Mouse (Mus musculus): ENCODE measurements around the gene Slc4a3. TPM values are rescaled to one million over a fixed set of nuclear protein-coding genes. Genes with fewer than 3 reads are reported as not detected.
A peak's percentile ranks its signal among the peaks of the same experiment; 100 is the strongest.

The Slc4a3 gene
- polyA plus RNA-seq, 1 experiment from 2014 or later = 0.60 TPM

DNA sequence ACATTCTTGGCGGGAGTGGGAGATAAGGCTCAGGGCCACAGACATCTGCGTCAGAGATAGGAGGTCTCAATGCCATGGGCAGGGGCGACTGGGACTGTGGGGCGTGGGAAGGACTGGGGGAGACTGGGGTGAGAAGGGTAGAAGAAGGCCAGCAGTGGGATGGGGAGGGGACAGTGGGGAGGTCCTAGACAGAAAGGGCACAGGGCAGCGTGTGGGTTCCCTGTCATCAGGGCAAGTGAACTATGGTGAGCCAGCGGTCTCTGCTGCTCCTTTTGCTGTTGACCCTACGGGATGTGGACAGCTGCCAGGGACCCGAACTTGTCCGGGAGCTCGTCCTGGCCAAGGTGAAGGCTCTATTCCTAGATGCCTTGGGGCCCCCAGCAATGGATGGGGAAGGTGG is 39.1 kb upstream of the Slc4a3 start, which contains the start of gene Inha:
TSS of gene Inha (plus strand) at position 72 of the 400 bp plus-strand sequence.
- Histone ChIP-seq H3K4me3 (replicated peaks) (peak within 1 kb of the TSS; percentile 58), H3K9ac (peak within 1 kb of the TSS; percentile 47), H3K27ac (replicated peaks) (peak within 1 kb of the TSS; percentile 33; the same call in 1 of the 2 replicates), H3K9me3 (replicated peaks) (no peaks in the 10 kb centered on the region), H3K27me3 (peaks cover 68% of the 10 kb centered on the region), H3K36me3 (replicated peaks) (no peaks in the 10 kb centered on the region), H3K4me1 (replicated peaks) (0 out of 2 replicates have a peak, but pooled peaks cover 17% of the 10 kb centered on the region), H3K4me2 (peak within 1 kb of the TSS; percentile 63)
- 42% methylated on average over 10 of the region's 10 CpGs for WGBS (ENCODE audit: insufficient replicate concordance)
- ATAC-seq (ENCODE audit: insufficient read depth) = no peak

DNA sequence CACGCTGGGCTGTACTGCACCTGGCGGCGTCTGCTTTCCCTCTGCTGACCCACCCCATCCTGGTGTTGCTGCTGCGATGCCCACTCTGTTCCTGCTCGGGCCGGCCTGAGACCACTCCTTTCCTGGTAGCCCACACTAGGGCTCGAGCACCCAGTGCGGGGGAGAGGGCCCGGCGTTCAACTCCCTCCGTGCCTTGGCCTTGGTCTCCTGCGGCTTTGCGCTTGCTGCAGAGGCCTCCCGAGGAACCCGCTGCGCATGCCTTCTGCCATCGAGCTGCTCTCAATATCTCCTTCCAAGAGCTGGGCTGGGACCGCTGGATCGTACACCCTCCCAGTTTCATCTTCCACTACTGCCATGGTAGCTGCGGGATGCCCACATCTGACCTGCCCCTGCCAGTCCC is 36.5 kb upstream of the Slc4a3 start:
- H3K4me2 ChIP-seq = no peak overlapping the region
- peaks cover 55% of the 10 kb centered on the region for H3K27me3 ChIP-seq
- H3K9me3 ChIP-seq (replicated peaks) = no peaks in the 10 kb centered on the region
- 61% methylated on average over 20 of the region's 20 CpGs for WGBS (ENCODE audit: insufficient replicate concordance)
- H3K27ac ChIP-seq (replicated peaks) = no peak overlapping the region
- no peak for ATAC-seq (ENCODE audit: insufficient read depth)
- H3K36me3 ChIP-seq (replicated peaks) = no peaks in the 10 kb centered on the region
- no peak overlapping the region for H3K9ac ChIP-seq
- 0 out of 2 replicates have a peak, but pooled peaks cover 17% of the 10 kb centered on the region for H3K4me1 ChIP-seq (replicated peaks)
- no peak overlapping the region for H3K4me3 ChIP-seq (replicated peaks)

DNA sequence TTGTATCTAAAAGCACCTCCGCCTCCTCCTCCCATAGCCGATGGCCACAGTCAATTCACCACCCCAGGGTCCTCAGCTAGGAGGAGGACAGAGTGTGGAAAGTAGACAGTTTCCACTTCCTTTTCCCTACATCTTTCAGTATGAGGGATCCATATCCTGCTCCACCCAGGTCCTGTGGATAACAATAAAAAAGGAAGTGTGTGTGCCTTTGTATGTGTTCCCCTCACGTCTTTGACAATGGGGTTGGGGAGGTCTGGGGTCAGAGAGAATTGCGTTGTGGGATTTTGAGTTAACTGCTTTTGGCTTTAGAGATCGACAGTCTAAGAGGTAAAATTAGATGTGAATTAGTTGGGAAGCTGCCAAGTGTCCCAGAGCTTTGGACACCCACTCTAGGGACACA is 35.9 kb upstream of the Slc4a3 start:
- Histone ChIP-seq H3K27me3 (peaks cover 49% of the 10 kb centered on the region), H3K27ac (replicated peaks) (no peak overlapping the region), H3K9me3 (replicated peaks) (no peaks in the 10 kb centered on the region), H3K4me2 (no peak overlapping the region), H3K36me3 (replicated peaks) (no peaks in the 10 kb centered on the region), H3K4me1 (replicated peaks) (0 out of 2 replicates have a peak, but pooled peaks cover 16% of the 10 kb centered on the region), H3K9ac (no peak overlapping the region), H3K4me3 (replicated peaks) (no peak overlapping the region)
- ATAC-seq (ENCODE audit: insufficient read depth) = no peak
- WGBS (ENCODE audit: insufficient replicate concordance) = 36% methylated on average over 5 of the region's 5 CpGs

DNA sequence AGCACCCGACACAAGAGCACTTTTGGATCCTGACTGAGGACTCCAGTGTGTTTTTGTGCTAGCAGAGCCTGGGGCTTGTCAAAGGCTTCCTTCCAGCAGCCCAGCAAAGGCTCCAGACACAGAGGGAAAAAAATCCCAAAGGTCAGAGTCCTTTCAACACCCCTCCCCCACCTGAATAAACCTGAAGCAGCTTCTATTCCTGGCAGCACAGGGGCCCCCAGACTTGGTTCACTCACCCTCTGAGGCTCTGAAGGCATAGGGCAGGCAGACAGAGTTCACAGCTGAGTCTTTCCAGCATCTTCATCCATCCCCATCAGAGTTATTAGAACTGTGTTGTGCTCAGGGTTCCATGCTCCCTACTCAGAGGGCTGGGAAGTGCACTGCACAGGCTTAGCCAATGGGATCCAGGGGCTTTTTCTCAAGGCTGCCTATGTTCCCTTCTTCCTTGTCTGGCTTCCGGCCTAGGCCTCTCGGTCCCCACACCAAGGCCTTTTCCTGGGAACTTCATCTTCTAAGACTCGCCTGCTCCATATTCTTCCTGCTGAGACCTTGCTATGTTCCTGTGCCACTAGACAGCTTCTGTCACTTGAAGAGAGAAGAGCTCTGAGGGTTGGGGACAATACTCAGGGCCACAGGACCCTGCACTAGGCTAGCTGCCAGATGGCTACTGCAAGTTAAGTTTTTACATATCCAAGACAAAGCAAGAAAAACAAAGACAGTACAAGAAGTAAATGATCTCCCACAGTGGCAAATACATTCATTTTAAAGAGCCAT is 34.4 kb upstream of the Slc4a3 start:
- Histone ChIP-seq H3K4me2 (no peak overlapping the region), H3K36me3 (replicated peaks) (no peaks in the 10 kb centered on the region), H3K9me3 (replicated peaks) (no peaks in the 10 kb centered on the region), H3K4me1 (replicated peaks) (0 out of 2 replicates have a peak, but pooled peaks cover 11% of the 10 kb centered on the region), H3K27me3 (peaks cover 34% of the 10 kb centered on the region), H3K9ac (no peak overlapping the region), H3K27ac (replicated peaks) (no peak overlapping the region), H3K4me3 (replicated peaks) (no peak overlapping the region)
- ATAC-seq (ENCODE audit: insufficient read depth) = no peak
- WGBS (ENCODE audit: insufficient replicate concordance) = 54% methylated on average over 4 of the region's 4 CpGs

DNA sequence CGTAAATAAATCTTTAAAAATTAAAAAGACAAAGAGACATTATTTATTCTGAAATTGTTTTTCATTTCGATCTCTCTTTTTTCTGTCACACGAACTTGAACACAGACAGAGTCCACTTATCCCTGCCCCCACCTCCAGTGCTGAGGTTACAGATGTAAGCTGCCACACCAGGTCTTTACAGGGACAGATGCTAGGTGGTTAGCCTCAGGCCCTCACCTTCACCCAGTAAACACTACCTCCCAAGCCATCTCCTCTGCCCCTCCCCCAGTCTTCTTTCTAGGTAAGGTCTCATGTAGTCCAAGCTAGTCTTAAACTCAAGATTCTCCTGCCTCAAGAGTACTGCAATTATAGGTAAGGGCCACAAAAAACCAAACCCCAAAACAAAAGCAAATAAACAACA is 33.5 kb upstream of the Slc4a3 start:
- no peak for ATAC-seq (ENCODE audit: insufficient read depth)
- no peaks in the 10 kb centered on the region for H3K9me3 ChIP-seq (replicated peaks)
- 0 out of 2 replicates have a peak, but pooled peaks cover 11% of the 10 kb centered on the region for H3K4me1 ChIP-seq (replicated peaks)
- 52% methylated on average over 3 of the region's 3 CpGs for WGBS (ENCODE audit: insufficient replicate concordance)
- no peaks in the 10 kb centered on the region for H3K36me3 ChIP-seq (replicated peaks)
- H3K27me3 ChIP-seq = peaks cover 25% of the 10 kb centered on the region
- H3K4me3 ChIP-seq (replicated peaks) = no peak overlapping the region
- H3K4me2 ChIP-seq = no peak overlapping the region
- no peak overlapping the region for H3K9ac ChIP-seq
- H3K27ac ChIP-seq (replicated peaks) = no peak overlapping the region

DNA sequence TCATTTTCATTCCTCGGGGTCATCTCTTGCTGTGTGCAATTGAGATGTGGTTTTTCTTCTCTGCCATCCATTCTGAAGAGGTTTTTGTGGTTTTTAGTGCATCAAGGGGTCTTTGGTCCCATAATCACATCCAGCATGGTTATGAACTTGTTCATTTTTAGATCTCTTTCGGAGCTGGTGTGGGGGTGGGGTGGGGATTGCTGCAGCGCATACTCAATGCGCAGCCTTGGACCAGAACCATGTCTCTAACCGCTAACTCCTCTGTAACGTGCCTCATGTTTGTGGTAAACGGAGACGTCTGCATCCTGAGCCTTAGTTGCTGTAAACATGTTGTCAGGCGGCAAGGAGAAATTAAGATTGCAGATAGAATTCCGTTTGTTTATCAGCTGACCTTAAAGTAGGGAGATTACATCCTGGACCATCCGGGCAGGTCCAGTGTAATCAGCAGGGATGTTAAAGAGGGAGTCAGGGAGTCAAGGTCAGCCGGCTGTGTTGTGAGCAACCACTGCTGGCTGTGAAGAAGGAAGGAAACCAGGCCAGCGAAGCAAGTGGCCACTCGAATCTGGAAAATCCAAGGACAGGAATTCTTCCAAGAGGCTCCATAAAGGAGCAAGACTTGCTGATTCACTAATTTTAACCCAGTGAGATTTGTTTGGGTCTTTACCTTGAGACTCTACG is 29.2 kb upstream of the Slc4a3 start:
- ATAC-seq (ENCODE audit: insufficient read depth) = no peak
- 55% methylated on average over 15 of the region's 15 CpGs for WGBS (ENCODE audit: insufficient replicate concordance)
- H3K27ac ChIP-seq (replicated peaks) = no peak overlapping the region

DNA sequence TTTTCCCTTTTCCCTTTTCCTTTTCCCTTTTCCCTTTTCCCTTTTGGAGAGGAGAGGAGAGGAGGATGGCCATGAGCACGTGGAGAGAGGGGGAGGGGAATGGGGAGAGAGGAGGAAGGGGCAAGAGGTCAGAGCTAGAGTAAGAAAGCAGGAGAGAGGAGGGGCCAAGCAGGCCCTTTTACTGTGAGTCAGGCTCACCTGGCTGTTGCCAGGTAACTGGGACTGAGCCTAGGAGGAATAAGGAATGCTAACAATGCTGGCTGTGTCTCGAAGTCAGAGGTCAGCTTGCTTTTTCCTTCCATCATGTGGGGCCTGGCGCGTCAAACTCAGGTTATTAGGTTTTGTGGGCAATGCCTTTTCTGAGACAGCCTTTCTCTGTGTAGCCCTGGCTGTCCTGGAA is 28.1 kb upstream of the Slc4a3 start:
- ATAC-seq (ENCODE audit: insufficient read depth) = no peak
- 55% methylated on average over 4 of the region's 4 CpGs for WGBS (ENCODE audit: insufficient replicate concordance)
- no peak overlapping the region for H3K4me3 ChIP-seq (replicated peaks)
- no peak overlapping the region for H3K9ac ChIP-seq
- H3K4me1 ChIP-seq (replicated peaks) = peaks cover 17% of the 10 kb centered on the region
- no peaks in the 10 kb centered on the region for H3K36me3 ChIP-seq (replicated peaks)
- H3K9me3 ChIP-seq (replicated peaks) = no peaks in the 10 kb centered on the region
- H3K4me2 ChIP-seq = no peak overlapping the region
- H3K27me3 ChIP-seq = no peaks in the 10 kb centered on the region
- H3K27ac ChIP-seq (replicated peaks) = no peak overlapping the region

More for the DNA sequence above, 29.2 kb upstream of the Slc4a3 start:
- Histone ChIP-seq H3K4me1 (replicated peaks) (peaks cover 8% of the 10 kb centered on the region), H3K9ac (no peak overlapping the region), H3K9me3 (replicated peaks) (no peaks in the 10 kb centered on the region), H3K36me3 (replicated peaks) (no peaks in the 10 kb centered on the region), H3K4me2 (no peak overlapping the region), H3K27me3 (no peaks in the 10 kb centered on the region), H3K4me3 (replicated peaks) (no peak overlapping the region)

DNA sequence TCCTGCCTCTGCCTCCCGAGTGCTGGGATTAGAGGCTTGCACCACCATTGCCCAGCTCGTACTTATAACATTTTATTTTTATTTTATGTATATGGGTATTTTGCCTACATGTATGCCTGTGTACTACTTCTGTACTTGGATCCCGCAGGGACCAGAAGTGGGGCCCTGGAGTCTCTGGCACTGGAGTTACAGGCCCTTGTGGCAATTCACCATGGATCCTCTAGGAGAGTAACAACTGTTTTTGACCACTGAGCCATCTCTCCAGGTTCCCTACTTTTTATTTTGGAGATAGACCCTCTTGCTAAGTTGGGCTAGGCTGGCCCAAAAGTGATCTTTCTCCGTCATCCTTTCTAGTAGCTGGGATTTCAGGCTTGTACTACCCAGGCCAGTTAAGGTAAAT is 27.6 kb upstream of the Slc4a3 start:
- WGBS (ENCODE audit: insufficient replicate concordance) = 70% methylated on average over 4 of the region's 4 CpGs
- Histone ChIP-seq H3K27me3 (no peaks in the 10 kb centered on the region), H3K36me3 (replicated peaks) (no peaks in the 10 kb centered on the region), H3K4me2 (no peak overlapping the region), H3K9me3 (replicated peaks) (no peaks in the 10 kb centered on the region), H3K4me1 (replicated peaks) (peaks cover 17% of the 10 kb centered on the region), H3K27ac (replicated peaks) (no peak overlapping the region), H3K9ac (no peak overlapping the region), H3K4me3 (replicated peaks) (no peak overlapping the region)
- no peak for ATAC-seq (ENCODE audit: insufficient read depth)

DNA sequence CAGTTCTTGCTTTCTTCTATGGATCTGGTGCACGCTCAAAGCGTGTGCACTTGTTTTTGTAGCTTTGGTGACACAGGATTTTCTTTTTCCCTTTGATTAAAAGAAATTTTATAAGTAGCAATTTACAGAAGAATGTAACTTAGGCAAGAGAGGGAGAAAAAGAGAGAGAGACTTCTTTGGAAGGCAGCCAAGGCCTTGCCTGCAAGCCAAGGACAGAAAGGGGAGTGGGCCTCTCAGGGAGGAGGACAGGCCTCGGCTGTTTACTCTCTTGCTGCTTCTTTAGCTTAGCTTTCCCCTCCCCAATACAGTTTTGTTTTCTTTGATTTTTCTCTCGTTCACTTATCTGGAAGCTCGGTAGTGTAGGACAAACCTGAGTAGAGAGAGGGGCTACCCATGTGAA is 26.5 kb upstream of the Slc4a3 start:
- H3K9me3 ChIP-seq (replicated peaks) = no peaks in the 10 kb centered on the region
- no peak overlapping the region for H3K9ac ChIP-seq
- no peak overlapping the region for H3K4me3 ChIP-seq (replicated peaks)
- H3K4me2 ChIP-seq = no peak overlapping the region
- no peaks in the 10 kb centered on the region for H3K36me3 ChIP-seq (replicated peaks)
- no peak overlapping the region for H3K27ac ChIP-seq (replicated peaks)
- H3K4me1 ChIP-seq (replicated peaks) = peaks cover 17% of the 10 kb centered on the region
- 65% methylated on average over 5 of the region's 5 CpGs for WGBS (ENCODE audit: insufficient replicate concordance)
- H3K27me3 ChIP-seq = no peaks in the 10 kb centered on the region
- ATAC-seq (ENCODE audit: insufficient read depth) = no peak

DNA sequence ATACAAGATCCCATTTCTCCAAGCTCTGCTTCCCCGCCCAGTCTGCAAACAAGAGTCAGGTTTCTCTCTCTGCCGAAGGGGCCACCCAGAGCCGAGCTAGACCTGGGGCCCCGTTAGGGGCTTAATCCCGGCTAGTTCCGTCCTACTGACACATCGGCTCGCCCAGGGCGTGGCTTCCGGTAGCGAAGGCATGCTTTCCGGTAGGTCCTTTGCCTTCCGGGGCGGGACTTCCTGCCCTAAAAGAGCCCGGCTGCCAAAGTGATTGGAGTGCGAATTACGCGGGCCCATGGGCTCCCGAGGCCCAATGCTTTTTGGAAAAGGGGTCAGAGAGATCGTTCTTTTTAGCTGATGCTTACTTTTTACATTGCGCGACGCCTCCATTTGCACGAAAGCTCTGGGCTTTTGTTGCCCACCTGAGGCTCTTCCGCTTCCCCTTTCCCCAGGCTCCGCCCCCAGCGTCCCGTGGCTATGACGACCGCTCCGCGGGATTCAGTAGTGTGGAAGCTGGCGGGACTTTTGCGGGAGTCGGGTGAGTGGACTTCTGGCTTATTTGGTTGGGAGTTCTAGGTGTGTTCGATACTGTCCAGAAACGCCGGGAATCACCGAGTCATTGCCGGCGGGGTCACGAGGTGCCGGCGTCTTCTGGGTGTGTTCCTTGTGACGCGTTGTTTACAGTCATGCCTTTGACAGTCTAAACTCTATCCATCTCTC is 24.6 kb upstream of the Slc4a3 start, which contains the start of gene Stk11ip:
TSS of gene Stk11ip (plus strand) at position 209 of the 711 bp plus-strand sequence.
- peak within 1 kb of the TSS; percentile 52 for H3K9ac ChIP-seq
- H3K4me1 ChIP-seq (replicated peaks) = peaks cover 17% of the 10 kb centered on the region
- no peaks in the 10 kb centered on the region for H3K27me3 ChIP-seq
- peak within 1 kb of the TSS; percentile 84 for H3K4me2 ChIP-seq
- H3K4me3 ChIP-seq (replicated peaks) = peak within 1 kb of the TSS; percentile 79
- under 1% methylated on average over 46 of the region's 46 CpGs for WGBS (ENCODE audit: insufficient replicate concordance)
- peak within 1 kb of the TSS; percentile 81 for H3K27ac ChIP-seq (replicated peaks)
- peak; percentile 95 for ATAC-seq (ENCODE audit: insufficient read depth)
- H3K36me3 ChIP-seq (replicated peaks) = no peaks in the 10 kb centered on the region
- H3K9me3 ChIP-seq (replicated peaks) = no peaks in the 10 kb centered on the region

DNA sequence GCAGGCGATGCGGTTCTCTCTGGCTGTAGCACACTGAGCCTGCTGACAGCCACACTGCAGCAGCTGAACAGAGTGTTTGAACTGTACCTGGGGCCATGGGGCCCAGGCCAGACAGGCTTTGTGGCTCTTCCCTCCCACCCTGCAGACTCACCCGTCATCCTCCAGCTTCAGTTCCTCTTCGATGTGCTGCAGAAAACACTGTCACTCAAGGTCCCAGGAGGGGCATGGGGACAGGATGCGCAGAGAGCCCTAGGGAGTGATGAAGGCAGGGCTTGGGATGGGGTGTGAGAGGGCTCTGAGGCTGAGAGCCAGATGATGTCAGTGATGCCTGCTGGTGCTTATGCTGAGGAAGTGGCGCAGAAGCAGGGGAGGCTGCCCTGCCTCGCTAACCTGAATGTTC is 21.4 kb upstream of the Slc4a3 start:
- H3K4me3 ChIP-seq (replicated peaks) = no peak overlapping the region
- no peak overlapping the region for H3K9ac ChIP-seq
- H3K27ac ChIP-seq (replicated peaks) = no peak overlapping the region
- 57% methylated on average over 7 of the region's 7 CpGs for WGBS (ENCODE audit: insufficient replicate concordance)
- no peak overlapping the region for H3K4me2 ChIP-seq
- no peak for ATAC-seq (ENCODE audit: insufficient read depth)
- H3K9me3 ChIP-seq (replicated peaks) = no peaks in the 10 kb centered on the region
- 0 out of 2 replicates have a peak, but pooled peaks cover 6% of the 10 kb centered on the region for H3K36me3 ChIP-seq (replicated peaks)
- H3K4me1 ChIP-seq (replicated peaks) = peaks cover 17% of the 10 kb centered on the region
- H3K27me3 ChIP-seq = no peaks in the 10 kb centered on the region
